Mouse (Mus musculus): ENCODE results near the gene Palm2.

Palm2 gene

GRCm38 (mm10) chr4:57568268-57569068 is 134.4 kb downstream of the Palm2 start:
- no peak for DNase-seq (ENCODE audit: low spot score)

- DNase-seq (ENCODE audit: low spot score), result no peak
These were observed 135.0 kb downstream of the Palm2 start for GRCm38 (mm10) chr4:57569069-57569355.

GRCm38 (mm10) chr4:57569711-57570110 is 135.7 kb downstream of the Palm2 start:
- no peak for DNase-seq (ENCODE audit: low spot score)

GRCm38 (mm10) chr4:57570229-57570628 is 136.2 kb downstream of the Palm2 start:
- no peak for DNase-seq (ENCODE audit: low spot score)

GRCm38 (mm10) chr4:57574181-57574580 is 140.1 kb downstream of the Palm2 start:
- DNase-seq (ENCODE audit: low spot score), result no peak

- no peak for DNase-seq (ENCODE audit: low spot score)
These were observed 140.6 kb downstream of the Palm2 start for GRCm38 (mm10) chr4:57574646-57575045.

GRCm38 (mm10) chr4:57575686-57576085 is 141.6 kb downstream of the Palm2 start:
- no peak for DNase-seq (ENCODE audit: low spot score)

- DNase-seq (ENCODE audit: low spot score), result no peak
These were observed 142.0 kb downstream of the Palm2 start for GRCm38 (mm10) chr4:57576095-57576494.

GRCm38 (mm10) chr4:57579683-57580082 is 145.6 kb downstream of the Palm2 start:
- DNase-seq (ENCODE audit: low spot score), result no peak

GRCm38 (mm10) chr4:57585281-57585800 is 151.3 kb downstream of the Palm2 start:
- DNase-seq (ENCODE audit: low spot score), result no peak

- DNase-seq (ENCODE audit: low spot score), result no peak
These were observed 153.0 kb downstream of the Palm2 start for GRCm38 (mm10) chr4:57586933-57587658.

GRCm38 (mm10) chr4:57588356-57588755 is 154.3 kb downstream of the Palm2 start:
- DNase-seq (ENCODE audit: low spot score), result no peak

GRCm38 (mm10) chr4:57592751-57593150 is 158.7 kb downstream of the Palm2 start:
- DNase-seq (ENCODE audit: low spot score), result no peak

- DNase-seq (ENCODE audit: low spot score), result no peak
These were observed 165.9 kb downstream of the Palm2 start for GRCm38 (mm10) chr4:57599946-57600345.

GRCm38 (mm10) chr4:57600685-57601457 is 166.8 kb downstream of the Palm2 start:
- DNase-seq (ENCODE audit: low spot score), result no peak

- no peak for DNase-seq (ENCODE audit: low spot score)
These were observed 167.4 kb downstream of the Palm2 start for GRCm38 (mm10) chr4:57601458-57601835.

- DNase-seq (ENCODE audit: low spot score), result no peak
These were observed 168.0 kb downstream of the Palm2 start for GRCm38 (mm10) chr4:57601903-57602617.

GRCm38 (mm10) chr4:57606258-57606657 is 172.2 kb downstream of the Palm2 start:
- no peak for DNase-seq (ENCODE audit: low spot score)

GRCm38 (mm10) chr4:57607247-57607942 is 173.3 kb downstream of the Palm2 start:
- DNase-seq (ENCODE audit: low spot score), result peak; percentile 6

- no peak for DNase-seq (ENCODE audit: low spot score)
These were observed 177.4 kb downstream of the Palm2 start for GRCm38 (mm10) chr4:57611303-57612077.

- no peak for DNase-seq (ENCODE audit: low spot score)
These were observed 178.7 kb downstream of the Palm2 start for GRCm38 (mm10) chr4:57612716-57613115.
